In the genomic region with DNA sequence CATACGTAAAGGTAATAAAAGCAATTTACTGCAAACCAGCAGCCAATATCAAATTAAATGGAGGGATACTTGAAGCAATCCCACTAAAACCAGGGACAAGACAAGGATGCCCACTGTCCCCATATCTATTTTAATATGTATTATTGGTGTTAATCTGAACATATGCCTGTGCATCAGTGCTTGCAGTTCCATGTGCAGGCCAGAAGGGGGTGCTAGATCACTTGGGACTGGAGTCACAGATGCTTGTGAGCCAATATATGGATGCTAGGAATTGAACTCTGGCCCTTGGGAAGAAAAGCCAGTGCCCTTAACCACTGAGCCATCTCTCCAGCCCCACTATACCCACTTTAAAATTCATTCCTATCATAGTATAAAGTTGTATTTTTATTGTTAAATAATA, we compare ENCODE assay signal across 16 mouse cellular contexts. TPM values are rescaled to one million over a fixed set of nuclear protein-coding genes. Genes with fewer than 3 reads are reported as not detected.
DNase-seq lines count a peak whose midpoint lies in the region; ATAC-seq and TF ChIP-seq lines count a peak whose summit lies in the region.
"Had no signal": no experiment of that assay in that cellular context is flagged by ENCODE, and none has a peak within 500 bp of the region (broad histone marks: within the 10 kb centered on the region; RNA-seq: fewer than 3 reads in every experiment).

No protein-coding gene starts in this region.

- intact Hi-C loops in left cerebral cortex, postnatal 4 days (cut with DNase I), result no loop called here

- CTCF ChIA-PET in Patski (lab: Charles Lee), result no interaction called here

- no peak overlapping the region for H3K4me3 ChIP-seq in lung, adult 2 months (replicated peaks; ENCODE audit: extremely low read depth, low read depth, low read length)
- H3K4me3 ChIP-seq: embryonic facial prominence, embryonic 13.5 days; heart, embryonic 13.5 days; limb, embryonic 13.5 days; neural tube, embryonic 13.5 days had no signal

- H3K4me1 ChIP-seq in lung, adult 2 months (ENCODE audit: control insufficient read depth, insufficient read depth, low read length), result no peaks in the 10 kb centered on the region
- H3K4me1 ChIP-seq: embryonic facial prominence, embryonic 13.5 days; heart, embryonic 13.5 days; limb, embryonic 13.5 days; neural tube, embryonic 13.5 days had no signal

- no peak for ATAC-seq in CD4-positive, CD25-positive, alpha-beta regulatory T cell, adult 4 months
- ATAC-seq in Patski, result no peak
- ATAC-seq in megakaryocyte, adult 5-6 weeks (ENCODE audit: poor library complexity, severe bottlenecking), result peak; percentile 68
- ATAC-seq: forebrain, embryonic 16.5 days; hindbrain, embryonic 16.5 days had no signal

- TF ChIP-seq CTCF in lung, adult 2 months (IDR thresholded peaks at IDR 0.05; ENCODE audit: insufficient read depth, low read length), result peak; percentile 12; the same call in 1 of the 2 replicates
- TF ChIP-seq CTCF in Patski (IDR thresholded peaks at IDR 0.05), result peak; percentile 49

- in situ Hi-C loops in Patski (cut with MboI; ENCODE audit: low pct_unique_long_range_greater_than_20kb), result loop anchor here (5.0 kb wide), 2 partner anchors 52 to 238 kb away; no protein-coding TSS in a partner anchor

- 94% methylated on average over 1 of the region's 1 CpGs for WGBS in lung, adult 2 months

- peak; percentile 6 for DNase-seq in CD4-positive, CD25-positive, alpha-beta regulatory T cell, adult 2 months (ENCODE audit: low read depth, low spot score)
- no peak for DNase-seq in lung, adult 2 months
- DNase-seq in lung, postnatal 14 days, result no peak
- DNase-seq in Patski (ENCODE audit: low read depth, low spot score), result no peak
- DNase-seq in left cerebral cortex, postnatal 4 days, result no peak
- DNase-seq in cerebellum, postnatal 14 days, result no peak
- DNase-seq: cerebellum, adult 11-12 months had no signal

- no peak for TF ChIP-seq POLR2A in lung, adult 2 months (IDR thresholded peaks at IDR 0.05; ENCODE audit: borderline replicate concordance, extremely low read depth, low read depth, low read length)

- POLR2A ChIA-PET in Patski (lab: Charles Lee), result no interaction called here

- peaks cover 7% of the 10 kb centered on the region for H3K27me3 ChIP-seq in Patski
- H3K27me3 ChIP-seq: heart, embryonic 13.5 days; neural tube, embryonic 13.5 days had no signal

RNA-seq across cellular contexts. Expression of gene D330045A20Rik, which starts 55.9 kb away (rescaled TPM):
- not detected for polyA plus RNA-seq in CD4-positive, CD25-positive, alpha-beta regulatory T cell, adult 4 months (2017; shearing (Covaris generic))
- polyA plus RNA-seq in lung, adult 2 months (2012; rRNA removed), result 0.05 and 0.11 TPM in 2 replicates
- polyA plus RNA-seq in Patski (2021), result not detected
- total RNA-seq in megakaryocyte, adult 5-6 weeks (2015), result 0.07 and 0.36 TPM in 2 replicates
- 0.04 and 0.28 TPM in 2 replicates for total RNA-seq in megakaryocyte, adult 5-6 weeks (2017)
- total RNA-seq in left cerebral cortex, postnatal 4 days (2021), result 1 to 10 TPM in 1 of 2 experiments, under 1 TPM in 1; 0.91 to 1.1 TPM
- polyA plus RNA-seq: spleen, adult 2 months had no signal
